Mouse (Mus musculus) megakaryocyte, adult 5-6 weeks (primary cell): ENCODE data around the gene Depdc1b. TPM values are rescaled to one million over a fixed set of nuclear protein-coding genes. Genes with fewer than 3 reads are reported as not detected.
A peak's percentile ranks its signal among the peaks of the same experiment; 100 is the strongest.

Experiments
- ATAC-seq: 2 replicates; pipeline ENCODE4 v1.8.0; 2016; ENCODE audit warnings: mild to moderate bottlenecking, inconsistent platforms; ENCODE audit not compliant: poor library complexity, severe bottlenecking
- total RNA-seq, 2 experiments: library from RNA; stranded (forward) in 1 of 2; stranded (reverse) in 1 of 2; fragments of 153-499, 151-499 nt in 1 of 2; fragments of 221-1000, 200-1000 nt in 1 of 2; gene quantifications; 2 replicates each; pipeline versions ENCODE4 v1.2.3 to v1.2.4; 2015 to 2017

Depdc1b gene
- total RNA-seq, 2 experiments from 2014 or later: 29.6 to 38.3 TPM

DNA sequence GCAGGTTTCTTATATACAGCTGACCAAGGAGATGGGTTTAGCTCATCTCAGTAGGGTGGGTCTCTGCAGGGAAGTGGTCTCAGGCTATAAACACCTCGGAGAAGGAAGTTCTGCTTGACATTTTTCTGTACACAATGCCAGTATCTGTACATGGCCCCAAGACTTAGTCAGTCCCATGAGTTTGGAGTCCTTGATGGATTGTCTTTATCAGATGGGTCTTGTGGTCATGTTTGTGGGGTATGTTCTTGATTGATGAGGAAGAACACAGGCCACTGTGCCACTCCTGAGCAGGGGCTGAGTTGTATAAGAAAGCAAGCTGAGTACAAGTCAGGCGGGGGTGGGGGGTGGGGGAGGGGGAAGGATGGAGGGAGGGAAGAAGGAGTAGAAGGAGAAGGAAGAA, 11.5 kb upstream of the Depdc1b start:
- 0 out of 2 replicates have a peak, but pooled peaks have one; percentile 16 for ATAC-seq

- ATAC-seq: peak; percentile 49
Observed at GRCm38 (mm10) chr13:108316487-108316903, 363 bp downstream of the Depdc1b start.

DNA sequence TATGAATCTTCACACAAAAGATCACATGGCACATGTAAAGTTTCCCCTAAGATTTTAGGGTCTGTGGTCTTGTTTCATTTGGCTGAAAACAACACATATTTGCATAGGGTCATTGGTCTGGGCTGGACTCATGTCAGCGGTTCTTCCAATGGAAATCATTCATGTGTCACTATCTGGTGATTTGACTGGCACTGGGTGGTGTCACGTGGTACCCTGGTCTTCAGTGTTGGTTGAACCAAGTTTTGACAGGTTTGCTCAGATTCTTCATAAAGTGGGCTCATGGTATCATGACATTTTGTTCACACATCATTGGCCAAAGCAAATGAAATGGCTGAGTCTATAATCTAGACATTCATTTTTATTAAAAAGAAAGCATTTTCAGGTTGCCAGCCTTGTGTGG, 1.3 kb downstream of the Depdc1b start:
- no peak for ATAC-seq

GRCm38 (mm10) chr13:108319028-108319427, 2.9 kb downstream of the Depdc1b start:
- no peak for ATAC-seq

DNA sequence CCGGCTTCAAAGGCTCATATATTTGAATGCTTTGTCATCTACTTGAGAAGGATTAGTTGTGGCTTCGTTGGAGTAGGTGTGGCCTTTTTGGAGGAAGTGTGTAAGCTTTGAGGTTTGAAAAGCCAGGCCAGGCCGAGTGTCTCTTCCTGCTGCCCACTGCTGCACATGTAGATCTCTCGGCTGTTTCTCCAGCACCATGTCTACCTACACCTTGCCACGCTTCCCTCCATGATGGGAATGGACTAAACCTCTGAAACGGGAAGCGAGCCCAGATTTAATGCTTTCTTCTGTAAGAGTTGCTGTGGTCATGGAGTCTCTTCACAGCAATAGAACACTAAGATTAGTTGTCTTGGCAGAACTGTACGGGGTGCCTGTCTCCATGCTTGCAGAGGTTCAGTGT, 4.1 kb downstream of the Depdc1b start:
- ATAC-seq: no peak

- ATAC-seq: no peak
Observed at GRCm38 (mm10) chr13:108322466-108322865, 6.3 kb downstream of the Depdc1b start.

- peak; percentile 77 for ATAC-seq
Observed at GRCm38 (mm10) chr13:108323317-108323716, 7.2 kb downstream of the Depdc1b start.

DNA sequence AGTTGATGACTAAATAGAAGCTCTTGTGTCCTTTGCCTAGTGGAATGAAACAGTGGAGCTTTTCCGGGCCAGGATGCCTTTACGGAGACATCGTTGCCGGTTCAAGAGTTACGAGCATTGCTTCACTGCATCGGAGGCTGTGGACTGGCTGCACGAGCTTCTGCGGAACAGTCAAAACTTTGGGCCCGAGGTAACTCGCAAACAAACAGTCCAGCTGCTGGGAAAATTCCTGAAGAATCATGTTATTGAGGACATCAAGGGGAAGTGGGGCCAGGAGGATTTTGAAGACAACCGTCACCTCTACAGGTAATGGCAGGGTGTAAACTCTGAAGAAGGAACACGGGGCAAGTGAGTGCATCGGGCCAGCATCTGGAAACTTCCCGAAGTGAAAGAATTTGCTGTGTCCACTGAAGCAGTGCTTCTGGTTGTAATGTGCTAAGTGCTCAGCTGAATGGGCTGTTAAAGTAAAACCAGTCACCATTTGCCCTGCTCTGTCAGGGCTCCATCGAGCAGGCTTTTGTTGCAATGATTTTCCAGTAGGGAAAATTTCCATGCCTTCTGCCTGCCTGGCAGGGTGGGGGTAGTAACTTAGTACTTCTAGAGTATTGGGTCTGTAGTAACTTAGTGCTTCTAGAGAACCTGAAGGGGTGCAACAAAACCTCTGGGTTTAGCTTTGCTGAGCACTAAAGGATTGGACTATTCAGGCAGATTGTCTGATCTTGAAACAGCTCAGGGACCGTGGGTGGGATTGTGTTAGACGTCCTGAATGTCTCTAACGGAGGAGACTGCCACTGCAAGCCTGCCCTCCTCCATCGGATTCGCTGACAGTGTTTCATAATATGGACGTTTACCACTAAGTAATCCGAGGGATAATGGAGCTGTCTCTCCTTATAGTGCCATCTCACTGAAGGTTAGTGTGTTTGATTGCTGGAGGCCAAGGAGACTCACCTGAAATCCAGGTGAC, 8.0 kb downstream of the Depdc1b start:
- no peak for ATAC-seq

GRCm38 (mm10) chr13:108325871-108326270, 9.7 kb downstream of the Depdc1b start:
- ATAC-seq: no peak

DNA sequence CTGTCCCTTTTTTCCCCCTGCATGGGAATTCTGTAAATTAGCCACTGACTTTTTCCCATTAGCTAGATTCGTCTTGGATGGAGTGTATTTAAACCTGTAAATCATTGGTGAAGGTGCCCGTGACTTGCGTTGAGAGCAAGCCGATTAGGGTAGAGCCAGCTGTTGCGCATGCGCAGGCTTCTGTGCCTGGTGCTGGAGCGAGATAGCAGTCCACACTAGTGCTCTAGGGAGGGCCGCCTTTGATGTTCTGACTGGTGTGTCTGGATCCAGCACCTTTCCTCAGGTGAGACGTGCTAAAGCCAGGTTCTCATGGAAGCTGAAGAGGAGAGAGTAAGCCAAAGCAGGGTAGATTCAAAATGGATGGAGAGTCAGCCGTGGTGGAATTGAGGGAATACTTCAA, 10.2 kb downstream of the Depdc1b start:
- no peak for ATAC-seq

DNA sequence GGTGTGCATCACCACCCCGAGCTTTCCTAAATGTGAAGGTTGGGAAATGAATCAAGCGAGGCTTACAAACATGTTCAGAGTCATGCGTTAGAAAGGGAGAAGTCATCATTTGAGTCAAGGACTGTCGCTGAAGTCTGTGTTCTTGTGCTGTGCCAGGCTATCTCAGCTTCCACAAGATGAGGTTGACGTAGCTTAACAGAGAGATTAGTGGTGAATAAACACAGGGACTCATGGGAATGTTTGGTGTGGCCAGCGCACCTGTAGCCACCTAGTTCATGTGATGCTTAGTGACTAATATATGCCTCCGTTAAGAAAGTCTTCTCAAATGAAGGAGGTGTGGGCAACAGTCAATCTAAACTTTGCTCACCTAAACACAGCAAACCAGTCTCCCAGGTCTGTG, 10.9 kb downstream of the Depdc1b start:
- no peak for ATAC-seq

- no peak for ATAC-seq
Observed at GRCm38 (mm10) chr13:108328406-108329180, 12.5 kb downstream of the Depdc1b start.

- ATAC-seq: peak; percentile 84
Observed at GRCm38 (mm10) chr13:108329693-108330092, 13.6 kb downstream of the Depdc1b start.

DNA sequence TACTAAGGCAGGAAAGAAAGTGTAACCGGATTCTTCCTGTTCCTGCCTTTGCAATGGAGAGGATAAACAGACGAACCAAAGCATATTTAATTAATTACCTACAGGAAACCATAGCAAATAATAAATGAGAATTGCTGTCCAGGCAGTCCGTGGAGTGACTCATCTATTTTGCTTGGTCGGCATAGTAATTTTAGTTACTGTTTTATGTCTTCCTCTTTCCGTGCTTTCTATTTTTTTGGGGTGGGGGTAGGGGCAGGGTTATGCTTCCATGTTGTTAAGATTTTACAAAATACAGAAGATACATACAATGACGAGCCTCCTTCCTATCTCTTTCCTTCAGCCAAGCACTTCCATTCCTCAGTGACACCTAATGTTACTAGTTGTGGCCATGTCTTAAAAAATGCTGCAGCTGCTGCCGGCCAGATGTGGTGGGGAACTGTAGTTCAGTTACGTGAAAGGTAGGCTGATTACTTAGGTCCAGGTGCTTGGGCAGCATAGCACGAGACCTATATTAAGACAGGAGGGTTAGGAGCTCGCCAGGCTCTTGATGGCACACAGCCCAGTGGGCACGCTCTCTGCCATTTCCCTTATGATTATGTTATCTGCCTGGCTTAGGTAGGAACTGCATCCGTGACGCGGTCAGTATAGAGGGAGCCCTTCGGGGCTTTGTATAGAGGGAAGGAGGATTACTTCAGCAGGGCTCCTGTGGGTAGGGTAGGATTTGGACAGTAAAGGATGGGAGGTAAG, 19.3 kb downstream of the Depdc1b start:
- ATAC-seq: peak; percentile 79

- ATAC-seq: no peak
Observed at GRCm38 (mm10) chr13:108336192-108336591, 20.1 kb downstream of the Depdc1b start.

DNA sequence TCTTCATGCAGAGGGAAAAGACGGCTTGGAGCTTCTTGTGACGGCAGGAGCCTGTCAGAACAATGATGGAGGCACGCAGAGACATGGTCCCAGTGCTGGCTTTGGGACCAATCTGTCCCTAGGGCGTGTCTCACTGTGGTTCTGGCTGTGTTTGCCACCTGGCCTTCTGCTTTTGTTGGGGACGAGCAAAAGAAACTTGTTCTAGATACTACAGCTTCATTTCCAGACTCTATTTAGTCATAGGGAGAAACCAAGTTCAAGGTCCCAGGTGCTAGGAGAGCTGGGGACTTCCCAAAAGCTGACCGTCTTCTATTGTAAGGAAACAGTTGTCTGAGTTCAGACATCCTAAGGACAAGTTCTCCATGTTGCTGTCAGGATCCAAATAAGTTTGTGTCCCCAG, 21.2 kb downstream of the Depdc1b start:
- no peak for ATAC-seq

DNA sequence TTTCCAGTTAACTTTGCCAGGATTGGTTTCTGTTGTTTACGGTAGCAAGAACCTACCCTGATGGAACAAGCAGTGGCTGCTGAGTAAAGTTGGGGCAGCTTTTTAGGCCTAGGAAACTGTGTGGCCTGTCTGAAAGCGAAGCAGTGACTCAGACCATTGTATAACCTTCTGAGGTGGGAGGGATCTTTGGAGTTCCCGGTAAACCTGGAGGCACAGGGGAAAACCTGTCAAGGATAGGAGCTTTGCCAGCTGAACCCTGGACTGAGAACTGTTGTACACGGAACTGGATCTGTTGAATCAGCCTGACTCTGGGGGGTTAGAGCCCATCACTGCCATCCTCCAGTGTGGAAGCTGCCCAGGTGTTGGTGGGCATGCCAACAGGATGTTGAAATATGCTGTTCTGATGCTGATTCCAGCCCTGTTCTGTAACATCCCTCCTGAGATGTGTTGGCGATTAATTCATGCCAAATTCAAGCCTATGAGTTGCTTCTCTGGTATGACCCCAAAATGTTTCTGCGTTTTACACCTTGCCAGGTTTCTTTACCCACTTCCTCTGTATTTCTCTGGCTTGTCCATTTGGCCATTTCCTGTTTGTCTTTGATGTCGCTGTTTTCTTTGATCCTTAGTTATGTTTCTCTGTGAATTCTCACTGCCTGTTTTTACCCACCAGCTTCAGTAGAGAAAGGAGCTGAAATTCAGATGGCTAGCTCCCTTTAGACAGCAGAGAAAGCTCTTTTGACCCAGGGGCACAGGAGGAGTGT, 22.1 kb downstream of the Depdc1b start:
- 0 out of 2 replicates have a peak, but pooled peaks have one; percentile 13 for ATAC-seq

- ATAC-seq: no peak
Observed at GRCm38 (mm10) chr13:108339907-108340596, 23.9 kb downstream of the Depdc1b start.

GRCm38 (mm10) chr13:108341585-108341984, 25.5 kb downstream of the Depdc1b start:
- ATAC-seq: peak; percentile 69

GRCm38 (mm10) chr13:108345756-108346155, 29.6 kb downstream of the Depdc1b start:
- no peak for ATAC-seq
